Mouse (Mus musculus) stomach, postnatal 0 days (tissue): Measurements from ENCODE around the gene Nemf. TPM values are rescaled to one million over a fixed set of nuclear protein-coding genes. Genes with fewer than 3 reads are reported as not detected.

ENCODE experiments used
- ATAC-seq: fragments of 200-750 bp; cut with Nextera tagmentation; 2 replicates; pipeline ENCODE4 v1.8.0; 2017; ENCODE audit not compliant: low FRiP score, low TSS enrichment
- DNase-seq: peaks from one replicate; pipeline ENCODE4 v3.0.0-alpha.2; 2016; ENCODE audit warnings: low spot score
- H3K27ac ChIP-seq: fragments of 300-500 bp; sonication (generic); replicated peaks from 2 replicates; pipeline ENCODE4 v1.5.1; 2014; ENCODE audit warnings: mild to moderate bottlenecking, control low read depth
- H3K27me3 ChIP-seq: fragments of 300-500 bp; sonication (generic); 2 replicates; pipeline ENCODE4 v1.6.1; 2014; ENCODE audit warnings: low read length; ENCODE audit not compliant: control insufficient read depth, insufficient read depth
- H3K36me3 ChIP-seq: fragments of 300-500 bp; sonication (generic); 2 replicates; pipeline ENCODE4 v1.6.1; 2014; ENCODE audit warnings: low read length, mixed read lengths; ENCODE audit not compliant: control insufficient read depth, insufficient read depth
- H3K4me1 ChIP-seq: fragments of 300-500 bp; sonication (generic); replicated peaks from 2 replicates; pipeline ENCODE4 v1.6.1; 2014; ENCODE audit warnings: antibody characterized with exemption; ENCODE audit not compliant: control insufficient read depth, insufficient read depth
- H3K4me2 ChIP-seq: fragments of 300-500 bp; sonication (generic); replicated peaks from 2 replicates; pipeline ENCODE4 v1.6.1; 2014; ENCODE audit warnings: low read depth, mild to moderate bottlenecking, control low read depth, moderate library complexity
- H3K4me3 ChIP-seq: fragments of 300-500 bp; sonication (generic); 2 replicates; pipeline ENCODE4 v1.5.1; 2014; ENCODE audit warnings: low read depth, low read length, control low read depth
- H3K9ac ChIP-seq: fragments of 300-500 bp; sonication (generic); 2 replicates; pipeline ENCODE4 v1.6.1; 2014; ENCODE audit warnings: mild to moderate bottlenecking, low read length, control low read depth, mixed read lengths
- H3K9me3 ChIP-seq: fragments of 300-500 bp; sonication (generic); 2 replicates; pipeline ENCODE4 v1.6.1; 2016; ENCODE audit warnings: low read length; ENCODE audit not compliant: control insufficient read depth
- CTCF ChIP-seq: IDR thresholded peaks from 2 replicates; pipeline ENCODE4 v1.5.1; 2016; ENCODE audit warnings: antibody characterized with exemption, low read depth, mild to moderate bottlenecking, moderate library complexity
- EP300 ChIP-seq: optimal IDR thresholded peaks from 2 replicates; pipeline ENCODE3; 2016; ENCODE audit warnings: antibody characterized with exemption
- WGBS: fragments of 180-500 bp; shearing (Covaris S2); extraction: QIAGEN DNeasy Blood & Tissue Kit; methylation state at CpG from one replicate; pipeline ENCODE4 v1.1.7; 2014; 5-methylcytosine and 5-hydroxymethylcytosine counted together
- microRNA-seq: library from miRNA; unstranded; fragments of <30 nt; microRNA quantifications from one replicate; pipeline ENCODE4, GENCODE M21; 2016
- polyA plus RNA-seq: library from polyadenylated mRNA; unstranded; fragments of >200 nt; fragmentation: Nextera tagmentation; extraction: Ambion mirVana; gene quantifications from 2 replicates; pipeline ENCODE4 v1.2.1, GENCODE M21; 2015

Nemf gene
- polyA plus RNA-seq, 1 experiment from 2014 or later: 50.0 TPM

DNA sequence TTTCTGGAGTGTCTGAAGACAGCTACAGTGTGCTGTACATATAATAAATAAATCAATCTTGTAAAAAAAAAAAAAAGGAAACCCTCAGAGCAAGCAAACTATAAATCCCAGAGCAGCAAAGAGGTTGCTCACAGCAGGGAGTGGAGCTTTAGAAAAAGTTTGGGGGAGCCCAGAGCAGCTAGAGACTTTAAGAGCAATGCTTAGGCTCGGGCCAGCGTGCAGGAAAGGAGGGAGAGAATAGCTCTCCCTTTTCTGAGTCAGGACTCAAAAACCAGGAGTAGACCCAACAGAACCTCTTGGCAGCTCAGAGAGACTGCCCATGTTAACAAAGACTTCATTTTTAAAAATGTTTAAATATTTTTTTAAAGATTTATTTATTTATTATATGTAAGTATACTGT, 88.0 kb downstream of the Nemf start:
- no peaks in the 10 kb centered on the region for H3K36me3 ChIP-seq
- H3K4me2 ChIP-seq: no peak overlapping the region
- H3K4me1 ChIP-seq: no peaks in the 10 kb centered on the region
- no peaks in the 10 kb centered on the region for H3K27me3 ChIP-seq
- 88% methylated on average over 2 of the region's 2 CpGs for WGBS
- ATAC-seq: no peak
- H3K9me3 ChIP-seq: no peaks in the 10 kb centered on the region
- no peak overlapping the region for H3K4me3 ChIP-seq
- H3K27ac ChIP-seq: no peak overlapping the region
- no peak for DNase-seq
- no peak overlapping the region for H3K9ac ChIP-seq
- TF ChIP-seq CTCF (no peak), EP300 (no peak)

DNA sequence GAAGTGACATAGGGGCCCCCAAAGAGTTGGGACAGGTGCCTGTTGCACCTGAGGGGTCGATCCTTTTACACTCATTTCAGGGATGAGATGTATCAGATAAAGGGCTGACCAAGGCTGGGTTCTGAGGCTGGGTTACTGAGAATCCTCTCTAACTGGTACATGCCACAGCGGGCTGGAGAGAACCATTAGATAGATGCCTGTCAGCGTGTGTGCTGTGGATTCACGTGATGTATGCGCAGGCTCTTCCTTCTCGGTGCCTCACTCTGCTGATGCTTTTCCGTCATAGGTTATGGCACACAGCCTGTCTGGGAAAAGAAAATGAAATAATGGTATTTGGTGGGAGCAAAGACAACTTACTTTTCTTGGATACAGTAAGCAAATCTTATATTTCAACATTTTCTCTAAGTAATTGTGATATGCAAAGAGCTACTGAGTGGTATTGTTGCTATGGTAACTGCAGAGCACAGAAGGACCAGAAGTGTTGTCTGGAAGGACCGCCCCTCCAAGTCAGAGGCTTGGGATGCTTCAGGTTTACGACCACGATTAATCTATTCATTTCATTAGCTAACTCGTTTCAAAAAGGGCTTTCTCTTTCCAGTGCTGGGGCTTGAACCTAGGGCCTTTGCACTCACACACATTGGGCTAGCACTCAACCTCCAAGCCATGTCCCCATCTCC, 88.9 kb downstream of the Nemf start:
- DNase-seq (no peak), ATAC-seq (no peak)
- 79% methylated on average over 11 of the region's 11 CpGs for WGBS
- no peaks in the 10 kb centered on the region for H3K36me3 ChIP-seq
- H3K9ac ChIP-seq: no peak overlapping the region
- TF ChIP-seq CTCF: no peak
- TF ChIP-seq EP300: no peak
- no peaks in the 10 kb centered on the region for H3K4me1 ChIP-seq
- H3K27me3 ChIP-seq: no peaks in the 10 kb centered on the region
- H3K4me2 ChIP-seq: no peak overlapping the region
- no peaks in the 10 kb centered on the region for H3K9me3 ChIP-seq
- H3K27ac ChIP-seq: no peak overlapping the region
- no peak overlapping the region for H3K4me3 ChIP-seq

DNA sequence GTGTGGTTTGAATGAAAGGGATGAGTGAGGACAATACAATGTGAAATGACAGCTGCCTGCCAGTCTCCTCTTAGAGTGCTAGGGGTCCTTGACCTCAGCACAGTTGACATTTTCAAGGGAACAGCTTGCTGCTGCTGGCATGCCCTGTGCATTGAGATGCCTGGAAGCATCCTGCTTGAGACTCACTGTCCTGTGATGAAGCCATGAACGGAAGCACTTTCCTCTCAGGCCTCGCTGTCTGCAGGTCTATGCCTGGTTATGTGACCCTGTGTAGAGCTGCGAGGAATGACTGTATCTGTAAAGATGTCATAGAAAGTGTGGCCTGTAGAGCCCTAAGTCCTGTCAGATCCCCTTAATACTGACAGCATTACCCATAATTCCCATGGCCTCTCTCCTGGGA, 91.9 kb downstream of the Nemf start:
- Histone ChIP-seq H3K9me3 (no peaks in the 10 kb centered on the region), H3K36me3 (no peaks in the 10 kb centered on the region), H3K9ac (no peak overlapping the region), H3K4me3 (no peak overlapping the region), H3K27ac (no peak overlapping the region), H3K27me3 (no peaks in the 10 kb centered on the region), H3K4me1 (no peaks in the 10 kb centered on the region), H3K4me2 (no peak overlapping the region)
- TF ChIP-seq EP300 (no peak), CTCF (no peak)
- ATAC-seq: no peak
- 82% methylated on average over 3 of the region's 3 CpGs for WGBS
- DNase-seq: no peak

DNA sequence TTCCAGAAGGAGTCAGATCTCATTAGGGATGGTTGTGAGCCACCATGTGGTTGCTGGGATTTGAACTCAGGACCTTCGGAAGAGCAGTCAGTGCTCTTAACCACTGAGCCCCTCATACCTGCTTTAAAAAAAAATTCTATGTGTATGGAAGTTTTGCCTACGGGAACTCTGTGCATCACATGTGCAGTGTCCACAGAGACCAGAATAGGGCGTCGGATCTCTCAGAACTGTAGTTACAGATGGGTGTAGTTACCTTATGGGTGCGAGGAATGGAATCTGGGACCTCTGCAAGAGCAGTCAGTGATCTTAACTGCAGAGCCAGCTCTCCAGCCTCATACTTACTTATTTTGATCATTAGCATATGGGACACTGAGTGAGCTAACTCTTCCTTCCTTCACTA, 94.7 kb downstream of the Nemf start:
- no peaks in the 10 kb centered on the region for H3K27me3 ChIP-seq

More for the DNA sequence above, 94.7 kb downstream of the Nemf start:
- Histone ChIP-seq H3K27ac (no peak overlapping the region), H3K4me3 (no peak overlapping the region), H3K9me3 (no peaks in the 10 kb centered on the region), H3K4me2 (no peak overlapping the region), H3K36me3 (no peaks in the 10 kb centered on the region), H3K4me1 (no peaks in the 10 kb centered on the region), H3K9ac (no peak overlapping the region)
- no peak for DNase-seq
- no peak for TF ChIP-seq EP300
- no peak for TF ChIP-seq CTCF
- WGBS: 93% methylated on average over 5 of the region's 5 CpGs
- no peak for ATAC-seq

Small RNA genes within 50 kb of the gene (microRNA-seq; reads per million reads assigned to microRNA genes)
- gene Gm47299 (not detected), gene Gm47305 (not detected)

Other genes starting within 250 kb of the Nemf start
- 1,988 and 2,229 TPM in 2 replicates for gene Rps29, start 198.0 kb downstream of the Nemf start, polyA plus RNA-seq
- 4.3 and 5.2 TPM in 2 replicates for gene Lrr1, start 188.4 kb downstream of the Nemf start, polyA plus RNA-seq
- 843 and 974 TPM in 2 replicates for gene Rpl36al, start 173.1 kb downstream of the Nemf start, polyA plus RNA-seq
- gene Mgat2, start 173.0 kb downstream of the Nemf start, polyA plus RNA-seq: 52.3 and 54.4 TPM in 2 replicates
- gene Gm49383, start 160.1 kb downstream of the Nemf start, polyA plus RNA-seq: 6.9 and 10.3 TPM in 2 replicates
- gene Dnaaf2, start 158.7 kb downstream of the Nemf start, polyA plus RNA-seq: 4.0 and 5.2 TPM in 2 replicates
- gene Gm49384, start 152.9 kb downstream of the Nemf start, polyA plus RNA-seq: 8.2 and 8.7 TPM in 2 replicates
- 8.0 and 9.0 TPM in 2 replicates for gene Pole2, start 129.0 kb downstream of the Nemf start, polyA plus RNA-seq
- 20.2 and 20.4 TPM in 2 replicates for gene Klhdc1, start 116.0 kb downstream of the Nemf start, polyA plus RNA-seq
- 60.6 and 61.6 TPM in 2 replicates for gene Klhdc2, start 60.5 kb downstream of the Nemf start, polyA plus RNA-seq
- gene Arf6, start 15.0 kb upstream of the Nemf start, polyA plus RNA-seq: 97.8 and 116 TPM in 2 replicates
- 2.4 and 4.1 TPM in 2 replicates for gene Gm9887, start 15.3 kb upstream of the Nemf start, polyA plus RNA-seq
- gene Vcpkmt, start 225.9 kb upstream of the Nemf start, polyA plus RNA-seq: 24.4 and 24.7 TPM in 2 replicates